Mouse (Mus musculus): Measurements from ENCODE around the gene Ccdc124. TPM values are rescaled to one million over a fixed set of nuclear protein-coding genes. Genes with fewer than 3 reads are reported as not detected.
A peak's percentile ranks its signal among the peaks of the same experiment; 100 is the strongest.

The Ccdc124 gene
- polyA plus RNA-seq, 1 experiment from 2014 or later: 143 TPM

DNA sequence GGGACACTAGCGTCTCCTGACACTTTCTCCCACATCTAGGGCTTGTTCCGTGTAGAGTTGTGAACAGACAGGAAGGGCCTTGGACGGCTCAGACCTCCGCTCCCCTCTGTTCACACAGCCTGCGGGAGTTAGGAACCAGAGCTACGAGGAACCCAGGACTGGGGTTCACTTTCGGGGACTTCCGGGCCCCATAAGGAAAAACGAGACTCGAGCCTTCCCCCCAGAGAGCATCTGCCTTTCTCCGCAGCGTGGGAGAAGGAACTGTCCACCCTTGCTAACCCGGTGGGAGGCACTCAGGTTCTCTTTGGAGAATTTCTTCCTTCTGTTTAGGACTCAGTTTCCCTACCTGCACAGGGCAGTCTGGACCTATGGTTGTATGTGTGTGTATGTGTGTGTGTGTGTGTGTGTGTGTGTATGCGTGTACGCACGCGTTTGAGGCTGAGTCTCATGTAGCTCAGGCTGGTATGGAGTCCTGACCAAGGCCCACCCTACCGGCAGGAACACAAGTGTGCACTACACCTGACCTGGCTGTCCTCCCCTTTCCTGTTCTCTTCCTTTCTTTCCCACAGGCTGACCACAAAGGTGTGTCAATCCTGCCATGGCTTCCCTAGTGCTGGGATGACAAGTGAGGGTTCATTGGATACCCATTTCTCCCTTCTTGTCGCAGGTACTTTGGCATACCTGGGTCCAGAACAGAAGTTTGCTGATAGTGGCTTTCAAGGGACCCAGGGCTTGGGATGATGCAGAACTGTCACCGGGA lies 19.3 kb upstream of the Ccdc124 start:
- peaks cover 29% of the 10 kb centered on the region for H3K4me1 ChIP-seq
- H3K9me3 ChIP-seq: no peaks in the 10 kb centered on the region
- H3K27ac ChIP-seq: no peak overlapping the region
- WGBS: 26% methylated on average over 20 of the region's 20 CpGs
- peaks cover 67% of the 10 kb centered on the region for H3K27me3 ChIP-seq (ENCODE audit: insufficient read depth, poor library complexity, severe bottlenecking)
- DNase-seq (ENCODE audit: low spot score): no peak
- peak overlapping the region; percentile 51 for H3K4me3 ChIP-seq
- peaks cover 36% of the 10 kb centered on the region for H3K36me3 ChIP-seq

DNA sequence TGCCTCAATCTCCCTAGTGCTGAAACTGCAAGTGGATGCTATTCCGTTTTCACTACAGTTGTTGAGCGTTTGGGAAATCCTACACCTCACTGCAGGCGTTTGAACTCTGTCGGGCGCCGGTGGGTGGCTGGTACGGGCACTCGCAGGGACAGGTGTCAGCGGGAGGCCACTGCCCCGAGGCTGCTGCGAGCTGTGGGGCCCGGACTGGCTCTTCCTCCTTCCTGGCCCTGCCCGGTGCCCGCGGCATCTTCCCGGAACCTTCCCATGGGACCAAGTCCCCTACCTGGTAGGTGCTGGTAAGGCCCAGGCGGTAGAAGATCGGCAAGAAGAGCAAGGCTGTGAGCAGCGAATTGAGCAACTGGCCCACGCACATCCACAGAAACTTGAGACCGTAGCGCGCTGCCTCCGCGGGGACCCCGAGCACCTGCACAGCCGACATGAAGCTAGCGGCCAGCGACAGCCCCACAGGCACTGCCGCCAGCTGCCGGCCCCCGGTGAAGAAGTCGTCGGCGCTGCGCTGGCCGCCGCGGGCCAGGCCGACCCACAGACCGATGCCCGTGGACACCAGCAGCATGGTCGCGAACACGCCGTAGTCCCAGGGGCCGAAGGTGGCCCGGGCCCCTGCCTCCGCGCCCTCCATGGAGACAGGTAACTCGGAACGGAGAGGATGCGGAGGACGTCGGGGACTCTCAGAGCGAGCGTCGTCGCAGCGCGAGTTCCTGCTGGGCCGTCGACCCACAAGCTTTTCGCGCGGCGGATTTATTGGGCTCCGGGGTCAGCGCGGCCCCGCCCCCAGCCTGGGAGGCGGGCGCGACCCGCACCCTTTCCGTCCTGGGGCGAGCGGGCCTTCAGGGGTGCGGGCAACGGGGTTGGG lies 18.5 kb upstream of the Ccdc124 start, which contains the start of gene Slc5a5:
Gene Slc5a5 (minus strand): TSS at position 736 of the 874 bp plus-strand sequence.
- H3K27me3 ChIP-seq (ENCODE audit: insufficient read depth, poor library complexity, severe bottlenecking): peaks cover 74% of the 10 kb centered on the region
- WGBS: 3% methylated on average over 80 of the region's 80 CpGs
- H3K4me1 ChIP-seq: peaks cover 34% of the 10 kb centered on the region
- peak within 1 kb of the TSS; percentile 51 for H3K4me3 ChIP-seq
- no peaks in the 10 kb centered on the region for H3K9me3 ChIP-seq
- no peak for DNase-seq (ENCODE audit: low spot score)
- no peak within 1 kb of the TSS for H3K27ac ChIP-seq
- peaks cover 36% of the 10 kb centered on the region for H3K36me3 ChIP-seq

DNA sequence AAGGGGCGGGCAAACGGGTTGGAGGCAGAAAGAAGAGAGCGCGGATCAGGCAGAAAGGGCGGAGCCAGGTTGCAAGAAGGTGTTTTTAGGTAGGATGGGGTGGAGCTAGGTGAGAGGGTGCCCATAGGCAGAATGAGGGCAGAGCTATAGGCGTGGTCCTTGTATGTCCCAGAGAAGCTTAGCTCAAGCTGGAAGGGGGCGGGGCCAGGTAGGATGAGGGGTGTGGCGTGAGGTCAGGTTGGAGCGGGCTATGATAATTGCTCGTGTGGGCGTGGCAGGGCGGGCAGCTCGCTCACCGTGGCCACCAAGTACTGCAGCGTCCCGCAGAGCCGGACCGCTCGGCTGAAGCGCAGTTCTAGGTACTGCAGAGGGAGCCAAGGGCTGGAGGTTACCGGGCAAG lies 17.6 kb upstream of the Ccdc124 start:
- WGBS: 6% methylated on average over 21 of the region's 21 CpGs
- Histone ChIP-seq H3K27ac (no peak overlapping the region), H3K36me3 (peaks cover 36% of the 10 kb centered on the region), H3K4me1 (peaks cover 33% of the 10 kb centered on the region), H3K4me3 (peak overlapping the region; percentile 51), H3K9me3 (no peaks in the 10 kb centered on the region), H3K27me3 (ENCODE audit: insufficient read depth, poor library complexity, severe bottlenecking) (peaks cover 80% of the 10 kb centered on the region)
- DNase-seq (ENCODE audit: low spot score): peak; percentile 86

DNA sequence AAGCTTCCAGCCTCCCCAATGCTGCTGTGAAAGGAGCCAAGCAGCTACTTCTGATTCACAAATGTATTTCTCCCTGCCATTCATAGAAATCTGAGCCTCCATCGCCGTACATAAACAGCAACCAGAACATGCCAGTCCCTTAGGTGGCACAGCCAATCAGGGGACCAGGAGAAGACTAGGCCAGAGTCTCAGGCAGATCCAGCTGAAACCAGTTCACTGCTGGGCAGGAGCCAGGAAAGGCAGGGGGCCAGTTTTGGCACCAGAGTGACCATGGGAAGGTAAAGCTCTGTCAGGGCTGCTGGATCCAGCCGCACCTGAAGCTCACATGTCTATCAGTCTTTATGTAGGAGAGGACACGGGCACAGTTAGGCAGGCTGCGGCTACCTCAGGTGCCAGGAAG lies 16.9 kb upstream of the Ccdc124 start:
- WGBS: 91% methylated on average over 5 of the region's 5 CpGs
- Histone ChIP-seq H3K4me3 (no peak overlapping the region), H3K27me3 (ENCODE audit: insufficient read depth, poor library complexity, severe bottlenecking) (peaks cover 86% of the 10 kb centered on the region)

DNA sequence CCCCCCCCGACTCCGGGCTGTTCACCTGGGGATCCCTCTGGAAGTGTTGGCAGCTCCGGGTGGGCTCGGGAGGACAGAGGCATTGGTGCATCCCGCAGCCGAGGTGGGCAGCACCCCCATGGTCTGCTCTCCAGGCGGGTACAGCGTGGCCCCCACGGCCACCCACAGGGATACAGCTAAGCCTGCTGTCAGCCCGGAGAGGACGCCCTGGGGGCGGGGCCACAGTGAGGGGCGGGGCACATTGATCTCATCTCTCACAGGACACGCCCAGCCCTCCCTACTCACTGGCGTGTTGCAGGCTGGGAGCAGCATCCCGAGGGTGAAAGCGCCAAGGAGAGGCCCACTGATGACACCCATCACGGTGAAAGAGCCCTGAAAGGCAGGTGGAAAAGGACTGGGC lies 13.9 kb upstream of the Ccdc124 start:
- Histone ChIP-seq H3K4me1 (peaks cover 21% of the 10 kb centered on the region), H3K9me3 (no peaks in the 10 kb centered on the region), H3K36me3 (0 out of 2 replicates have a peak, but pooled peaks cover 2% of the 10 kb centered on the region), H3K4me3 (peak overlapping the region; percentile 19), H3K27ac (no peak overlapping the region), H3K27me3 (ENCODE audit: insufficient read depth, poor library complexity, severe bottlenecking) (peaks cover 68% of the 10 kb centered on the region)
- WGBS: 3% methylated on average over 15 of the region's 18 CpGs
- DNase-seq (ENCODE audit: low spot score): no peak

More for the DNA sequence above, 16.9 kb upstream of the Ccdc124 start:
- H3K36me3 ChIP-seq: peaks cover 29% of the 10 kb centered on the region
- no peaks in the 10 kb centered on the region for H3K9me3 ChIP-seq
- H3K27ac ChIP-seq: no peak overlapping the region
- peaks cover 26% of the 10 kb centered on the region for H3K4me1 ChIP-seq
- no peak for DNase-seq (ENCODE audit: low spot score)

DNA sequence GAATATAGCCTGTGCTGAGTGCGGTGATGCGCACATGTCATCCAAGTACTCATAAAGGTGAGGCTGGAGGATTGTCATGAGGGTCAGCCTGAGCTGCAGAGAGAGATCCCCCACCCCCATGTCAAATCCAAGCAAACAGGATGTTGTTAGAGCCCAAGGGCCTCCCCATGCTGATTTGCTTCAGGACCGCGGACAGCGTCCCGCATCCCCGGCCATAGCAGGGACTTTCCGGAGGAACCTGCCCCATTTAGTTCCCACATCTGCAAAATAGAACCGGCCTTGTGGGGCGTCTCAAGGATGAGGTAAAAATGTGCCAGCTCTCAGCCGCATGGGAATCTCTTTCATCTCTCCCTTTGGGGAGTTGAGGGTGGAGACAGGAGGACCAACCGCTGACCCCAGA lies 11.9 kb upstream of the Ccdc124 start:
- no peak overlapping the region for H3K4me3 ChIP-seq
- no peaks in the 10 kb centered on the region for H3K9me3 ChIP-seq
- WGBS: 13% methylated on average over 12 of the region's 12 CpGs
- 0 out of 2 replicates have a peak, but pooled peaks cover 1% of the 10 kb centered on the region for H3K36me3 ChIP-seq
- peaks cover 50% of the 10 kb centered on the region for H3K27me3 ChIP-seq (ENCODE audit: insufficient read depth, poor library complexity, severe bottlenecking)
- no peak for DNase-seq (ENCODE audit: low spot score)
- no peak overlapping the region for H3K27ac ChIP-seq
- H3K4me1 ChIP-seq: peaks cover 9% of the 10 kb centered on the region

DNA sequence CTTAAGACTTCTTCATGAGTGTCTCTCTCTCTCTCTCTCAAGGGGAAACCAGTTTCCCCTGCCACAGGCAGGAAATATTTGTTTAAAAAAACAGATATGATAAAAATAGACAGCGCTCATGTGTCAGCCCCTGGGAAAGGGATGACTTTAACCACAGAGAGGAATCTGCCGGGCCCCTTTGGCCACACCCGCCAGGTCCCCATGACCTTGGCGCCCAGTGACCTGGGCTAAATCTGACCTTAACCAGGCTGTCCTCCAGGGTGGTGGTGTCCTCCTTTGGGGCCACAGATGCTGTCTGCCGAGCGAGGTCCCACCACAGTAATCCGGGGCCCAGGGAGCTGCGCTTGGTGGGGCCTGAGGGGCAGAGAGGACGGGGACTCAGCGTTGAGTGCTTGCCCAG lies 10.9 kb upstream of the Ccdc124 start:
- no peak overlapping the region for H3K27ac ChIP-seq
- H3K9me3 ChIP-seq: no peaks in the 10 kb centered on the region
- no peaks in the 10 kb centered on the region for H3K36me3 ChIP-seq
- H3K4me3 ChIP-seq: no peak overlapping the region
- WGBS: 80% methylated on average over 10 of the region's 10 CpGs
- peaks cover 17% of the 10 kb centered on the region for H3K4me1 ChIP-seq
- H3K27me3 ChIP-seq (ENCODE audit: insufficient read depth, poor library complexity, severe bottlenecking): peaks cover 42% of the 10 kb centered on the region
- DNase-seq (ENCODE audit: low spot score): no peak

DNA sequence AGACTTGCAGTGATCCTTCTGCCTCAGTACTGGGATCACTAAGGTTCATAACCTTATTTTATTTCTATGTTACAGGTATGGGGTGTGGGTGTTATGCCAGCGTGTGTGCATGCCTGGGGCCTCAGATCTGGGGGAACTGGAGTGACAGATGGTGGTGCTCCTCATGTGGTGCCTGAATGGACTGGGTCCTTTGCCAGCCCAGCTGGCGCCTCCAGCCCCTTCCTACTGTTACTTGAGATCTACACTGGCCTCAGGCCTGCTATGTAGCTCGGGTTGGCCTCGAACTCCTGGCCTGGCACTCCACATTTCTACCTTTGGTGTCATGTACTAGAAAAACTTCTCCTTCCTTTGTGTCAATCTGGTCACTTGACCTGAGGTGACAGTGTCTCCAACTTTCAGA lies 10.5 kb upstream of the Ccdc124 start:
- no peaks in the 10 kb centered on the region for H3K9me3 ChIP-seq
- H3K36me3 ChIP-seq: no peaks in the 10 kb centered on the region
- H3K4me1 ChIP-seq: peaks cover 17% of the 10 kb centered on the region
- no peak for DNase-seq (ENCODE audit: low spot score)
- H3K27me3 ChIP-seq (ENCODE audit: insufficient read depth, poor library complexity, severe bottlenecking): peaks cover 38% of the 10 kb centered on the region; the same call in 1 of the 2 replicates
- H3K4me3 ChIP-seq: no peak overlapping the region
- WGBS: 78% methylated on average over 4 of the region's 4 CpGs
- no peak overlapping the region for H3K27ac ChIP-seq

DNA sequence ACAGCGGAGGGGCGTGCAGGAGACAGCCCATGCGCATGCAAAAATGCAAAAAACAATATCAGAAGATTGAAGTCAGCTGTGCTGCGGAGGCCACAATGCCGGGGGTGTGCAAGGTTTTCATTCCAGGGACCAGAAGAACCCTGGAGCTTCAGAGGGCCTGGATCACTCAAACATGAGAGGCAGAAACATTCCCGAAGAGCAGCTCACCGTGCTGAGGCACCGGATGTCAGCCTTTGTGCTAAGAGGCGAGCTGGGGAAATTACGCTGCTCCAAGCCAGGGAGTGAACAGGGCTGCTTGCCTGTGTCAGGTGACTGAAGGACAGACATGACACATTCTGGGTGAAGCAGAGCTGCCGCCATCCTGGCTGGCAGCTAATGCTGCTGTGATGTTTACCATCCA lies 6.8 kb upstream of the Ccdc124 start:
- DNase-seq (ENCODE audit: low spot score): no peak
- Histone ChIP-seq H3K9me3 (no peaks in the 10 kb centered on the region), H3K27me3 (ENCODE audit: insufficient read depth, poor library complexity, severe bottlenecking) (peaks cover 8% of the 10 kb centered on the region; the same call in 1 of the 2 replicates), H3K27ac (no peak overlapping the region), H3K36me3 (no peaks in the 10 kb centered on the region), H3K4me1 (peaks cover 16% of the 10 kb centered on the region), H3K4me3 (no peak overlapping the region)
- WGBS: 16% methylated on average over 11 of the region's 11 CpGs

DNA sequence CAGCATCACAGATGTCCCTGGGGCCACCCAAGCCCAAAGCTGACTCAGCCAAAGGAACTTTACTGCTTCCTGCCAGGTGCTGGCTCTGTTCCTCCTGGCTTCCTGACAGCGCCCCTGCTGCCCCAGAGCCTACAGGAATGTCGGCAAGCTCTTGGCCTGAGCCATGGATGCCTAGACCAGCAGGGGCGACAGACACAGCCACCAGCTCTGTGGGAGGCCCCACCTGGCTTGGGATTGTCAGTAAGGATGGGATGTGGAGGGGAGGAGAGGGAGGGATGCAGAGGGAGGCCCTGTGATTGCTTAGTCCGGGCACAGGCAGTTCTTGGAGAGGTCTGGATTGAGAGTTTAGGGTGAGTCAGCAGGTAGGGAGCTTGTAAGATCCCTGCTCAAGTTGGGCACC lies 6.4 kb upstream of the Ccdc124 start:
- no peak for DNase-seq (ENCODE audit: low spot score)
- no peak overlapping the region for H3K4me3 ChIP-seq
- peaks cover 4% of the 10 kb centered on the region; the same call in 1 of the 2 replicates for H3K27me3 ChIP-seq (ENCODE audit: insufficient read depth, poor library complexity, severe bottlenecking)
- H3K27ac ChIP-seq: no peak overlapping the region
- H3K36me3 ChIP-seq: no peaks in the 10 kb centered on the region
- 4% methylated on average over 4 of the region's 4 CpGs for WGBS
- H3K9me3 ChIP-seq: no peaks in the 10 kb centered on the region
- peaks cover 16% of the 10 kb centered on the region for H3K4me1 ChIP-seq

DNA sequence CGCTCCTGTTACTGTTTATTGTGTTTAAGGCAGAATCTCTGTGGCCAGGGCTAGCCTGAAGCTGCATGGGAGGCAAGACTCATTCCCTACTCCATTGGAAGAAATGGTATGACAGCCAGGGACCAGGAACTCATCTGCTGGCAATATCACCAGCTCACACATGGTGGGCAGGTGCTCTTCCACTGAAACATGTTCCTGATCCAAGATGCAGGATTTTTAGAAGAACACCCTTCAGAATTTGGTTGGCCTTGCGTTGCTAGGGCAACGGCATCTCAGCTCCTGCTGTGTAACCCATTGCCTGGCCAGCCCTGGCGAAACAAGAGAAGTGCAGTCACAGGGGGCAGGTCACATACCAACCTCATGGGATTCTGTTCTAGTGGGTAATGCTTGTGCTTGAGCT lies 5.8 kb upstream of the Ccdc124 start:
- 48% methylated on average over 4 of the region's 4 CpGs for WGBS

DNA sequence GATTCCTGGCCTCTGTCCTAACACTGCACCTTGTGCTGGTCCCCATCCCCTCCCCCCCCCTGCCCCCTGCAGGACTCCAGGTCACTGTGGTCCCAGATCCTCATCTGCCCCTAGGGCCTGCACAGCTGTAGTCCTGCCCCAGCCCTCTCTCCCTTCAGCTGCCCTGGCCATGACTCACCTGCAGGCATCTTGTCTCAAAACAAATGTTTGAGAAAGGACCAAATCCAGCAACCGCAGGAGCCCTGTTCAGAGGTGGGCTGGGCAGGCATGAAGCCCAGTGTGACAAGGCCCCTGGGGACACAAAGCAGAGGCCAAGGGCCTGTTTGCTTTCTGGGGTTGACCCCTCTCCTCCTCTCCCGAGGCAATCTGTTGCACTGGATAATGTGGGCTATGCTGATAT lies 4.4 kb upstream of the Ccdc124 start:
- no peaks in the 10 kb centered on the region for H3K36me3 ChIP-seq
- 0 out of 2 replicates have a peak, but pooled peaks cover 3% of the 10 kb centered on the region for H3K27me3 ChIP-seq (ENCODE audit: insufficient read depth, poor library complexity, severe bottlenecking)
- no peak overlapping the region for H3K4me3 ChIP-seq
- no peak for DNase-seq (ENCODE audit: low spot score)
- WGBS: 39% methylated on average over 2 of the region's 2 CpGs
- H3K9me3 ChIP-seq: no peaks in the 10 kb centered on the region
- H3K27ac ChIP-seq: no peak overlapping the region
- peaks cover 23% of the 10 kb centered on the region for H3K4me1 ChIP-seq

More for the DNA sequence above, 5.8 kb upstream of the Ccdc124 start:
- H3K4me3 ChIP-seq: no peak overlapping the region
- H3K27ac ChIP-seq: no peak overlapping the region
- H3K4me1 ChIP-seq: peaks cover 16% of the 10 kb centered on the region
- no peaks in the 10 kb centered on the region for H3K9me3 ChIP-seq
- H3K27me3 ChIP-seq (ENCODE audit: insufficient read depth, poor library complexity, severe bottlenecking): 0 out of 2 replicates have a peak, but pooled peaks cover 3% of the 10 kb centered on the region
- no peaks in the 10 kb centered on the region for H3K36me3 ChIP-seq
- DNase-seq (ENCODE audit: low spot score): no peak

DNA sequence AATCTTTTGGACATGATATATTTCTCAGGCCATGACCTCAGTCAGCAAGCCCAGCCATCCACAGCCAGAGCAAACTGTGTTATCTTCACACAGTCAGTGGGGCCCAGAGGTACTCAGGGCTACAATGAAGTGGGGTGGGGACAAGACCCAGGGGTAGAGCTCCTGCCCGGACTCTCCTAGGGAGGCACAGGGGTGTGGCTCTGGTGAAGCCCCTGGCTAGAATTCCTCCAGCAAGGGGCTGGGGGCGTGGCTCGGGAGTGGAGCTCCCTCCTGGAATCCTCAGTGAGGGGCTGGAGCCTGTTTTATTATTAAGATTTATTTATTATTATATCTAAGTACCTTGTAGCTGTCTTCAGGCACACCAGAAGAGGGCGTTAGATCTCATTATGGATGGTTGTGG lies 2.6 kb upstream of the Ccdc124 start:
- 0 out of 2 replicates have a peak, but pooled peaks cover 3% of the 10 kb centered on the region for H3K27me3 ChIP-seq (ENCODE audit: insufficient read depth, poor library complexity, severe bottlenecking)
- no peak overlapping the region for H3K27ac ChIP-seq
- H3K36me3 ChIP-seq: no peaks in the 10 kb centered on the region
- no peak overlapping the region for H3K4me3 ChIP-seq
- no peaks in the 10 kb centered on the region for H3K9me3 ChIP-seq
- 62% methylated on average over 4 of the region's 4 CpGs for WGBS
- peaks cover 31% of the 10 kb centered on the region for H3K4me1 ChIP-seq
- DNase-seq (ENCODE audit: low spot score): no peak

All from heart, embryonic 10.5 days (tissue).